Mouse (Mus musculus) ES-E14 (cell line): ENCODE results near the gene Smad1.

Experiments used
- CHD2 ChIP-seq: IDR thresholded peaks from 2 replicates; pipeline ENCODE4 v1.6.1; 2014; ENCODE audit warnings: mild to moderate bottlenecking, low read depth, low read length, inconsistent platforms
- MAFK ChIP-seq: IDR thresholded peaks from 2 replicates; pipeline ENCODE4 v1.6.1; 2014; ENCODE audit warnings: mild to moderate bottlenecking, low read depth, low read length, inconsistent platforms; ENCODE audit not compliant: insufficient read depth
- ZNF384 ChIP-seq: IDR thresholded peaks from 2 replicates; pipeline ENCODE4 v1.6.1; 2012; ENCODE audit warnings: low read depth, low read length, inconsistent platforms

DNA sequence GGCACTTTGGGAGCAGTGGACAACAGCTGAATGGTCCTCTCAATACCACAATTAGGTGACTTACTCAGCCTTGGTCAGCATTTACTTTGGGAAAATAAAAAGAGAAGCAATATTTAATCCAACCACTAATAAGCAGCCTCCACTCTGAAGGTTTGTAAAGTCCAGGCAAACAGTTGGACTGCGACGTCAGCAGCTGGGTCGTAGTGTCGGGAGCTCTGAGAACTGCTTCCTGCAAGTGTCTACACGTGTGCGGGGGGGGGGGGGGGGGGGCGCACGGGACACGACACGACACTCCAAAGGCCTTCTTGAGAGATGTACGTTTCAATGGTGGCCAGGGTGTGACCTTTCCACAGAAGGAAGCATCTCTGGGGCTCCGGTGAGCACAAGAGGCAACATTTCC lies 32.0 kb downstream of the Smad1 start:
- no peak for TF ChIP-seq ZNF384
- no peak for TF ChIP-seq MAFK
- no peak for TF ChIP-seq CHD2
